Mouse (Mus musculus): ENCODE data around the gene Whrn. TPM values are rescaled to one million over a fixed set of nuclear protein-coding genes. Genes with fewer than 3 reads are reported as not detected.

Whrn gene
- polyA plus RNA-seq, 2 experiments: 6.6 to 34.3 TPM

GRCm38 (mm10) chr4:63521813-63522419 is 26.1 kb upstream of the Whrn start:
- Histone ChIP-seq H3K27ac (replicated peaks; ENCODE audit: low read depth, low read length) (no peak overlapping the region), H3K9me3 (ENCODE audit: control insufficient read depth, low read length) (no peaks in the 10 kb centered on the region), H3K36me3 (ENCODE audit: control insufficient read depth, insufficient read depth, low read length) (no peaks in the 10 kb centered on the region), H3K9ac (ENCODE audit: low read depth, low read length, severe bottlenecking) (no peak overlapping the region), H3K27me3 (ENCODE audit: control insufficient read depth, insufficient read depth, low read length) (no peaks in the 10 kb centered on the region), H3K4me1 (ENCODE audit: control insufficient read depth, insufficient read depth, low read length) (no peaks in the 10 kb centered on the region), H3K4me3 (replicated peaks; ENCODE audit: low read length) (no peak overlapping the region), H3K4me2 (replicated peaks; ENCODE audit: low read depth, low read length, severe bottlenecking) (no peak overlapping the region)
- ATAC-seq (ENCODE audit: low FRiP score, low read depth) (no peak), DNase-seq (ENCODE audit: low spot score) (no peak)
- WGBS: 72% methylated on average over 2 of the region's 2 CpGs
- no peak for TF ChIP-seq POLR2A (IDR thresholded peaks at IDR 0.05; ENCODE audit: borderline replicate concordance, extremely low read depth, insufficient read depth, insufficient read length)

GRCm38 (mm10) chr4:63515021-63515420 is 19.2 kb upstream of the Whrn start:
- Histone ChIP-seq H3K4me2 (replicated peaks; ENCODE audit: low read depth, low read length, severe bottlenecking) (no peak overlapping the region), H3K4me1 (ENCODE audit: control insufficient read depth, insufficient read depth, low read length) (peaks cover 6% of the 10 kb centered on the region; the same call in 1 of the 2 replicates), H3K36me3 (ENCODE audit: control insufficient read depth, insufficient read depth, low read length) (no peaks in the 10 kb centered on the region), H3K27ac (replicated peaks; ENCODE audit: low read depth, low read length) (no peak overlapping the region), H3K4me3 (replicated peaks; ENCODE audit: low read length) (no peak overlapping the region), H3K9me3 (ENCODE audit: control insufficient read depth, low read length) (no peaks in the 10 kb centered on the region), H3K9ac (ENCODE audit: low read depth, low read length, severe bottlenecking) (no peak overlapping the region), H3K27me3 (ENCODE audit: control insufficient read depth, insufficient read depth, low read length) (no peaks in the 10 kb centered on the region)
- 77% methylated on average over 5 of the region's 5 CpGs for WGBS
- TF ChIP-seq POLR2A (IDR thresholded peaks at IDR 0.05; ENCODE audit: borderline replicate concordance, extremely low read depth, insufficient read depth, insufficient read length): no peak
- ATAC-seq (ENCODE audit: low FRiP score, low read depth) (no peak), DNase-seq (ENCODE audit: low spot score) (no peak)

GRCm38 (mm10) chr4:63514454-63514984 is 18.7 kb upstream of the Whrn start:
- 63% methylated on average over 4 of the region's 4 CpGs for WGBS
- Histone ChIP-seq H3K9ac (ENCODE audit: low read depth, low read length, severe bottlenecking) (no peak overlapping the region), H3K4me2 (replicated peaks; ENCODE audit: low read depth, low read length, severe bottlenecking) (no peak overlapping the region), H3K27me3 (ENCODE audit: control insufficient read depth, insufficient read depth, low read length) (no peaks in the 10 kb centered on the region), H3K36me3 (ENCODE audit: control insufficient read depth, insufficient read depth, low read length) (no peaks in the 10 kb centered on the region), H3K4me3 (replicated peaks; ENCODE audit: low read length) (no peak overlapping the region), H3K4me1 (ENCODE audit: control insufficient read depth, insufficient read depth, low read length) (peaks cover 6% of the 10 kb centered on the region; the same call in 1 of the 2 replicates), H3K9me3 (ENCODE audit: control insufficient read depth, low read length) (no peaks in the 10 kb centered on the region), H3K27ac (replicated peaks; ENCODE audit: low read depth, low read length) (no peak overlapping the region)
- no peak for DNase-seq (ENCODE audit: low spot score)
- ATAC-seq (ENCODE audit: low FRiP score, low read depth): no peak
- TF ChIP-seq POLR2A (IDR thresholded peaks at IDR 0.05; ENCODE audit: borderline replicate concordance, extremely low read depth, insufficient read depth, insufficient read length): no peak

GRCm38 (mm10) chr4:63512921-63513320 is 17.1 kb upstream of the Whrn start:
- Histone ChIP-seq H3K4me3 (replicated peaks; ENCODE audit: low read length) (no peak overlapping the region), H3K4me1 (ENCODE audit: control insufficient read depth, insufficient read depth, low read length) (peaks cover 6% of the 10 kb centered on the region; the same call in 1 of the 2 replicates), H3K4me2 (replicated peaks; ENCODE audit: low read depth, low read length, severe bottlenecking) (no peak overlapping the region), H3K36me3 (ENCODE audit: control insufficient read depth, insufficient read depth, low read length) (no peaks in the 10 kb centered on the region), H3K9ac (ENCODE audit: low read depth, low read length, severe bottlenecking) (no peak overlapping the region), H3K27ac (replicated peaks; ENCODE audit: low read depth, low read length) (no peak overlapping the region), H3K27me3 (ENCODE audit: control insufficient read depth, insufficient read depth, low read length) (no peaks in the 10 kb centered on the region), H3K9me3 (ENCODE audit: control insufficient read depth, low read length) (no peaks in the 10 kb centered on the region)
- 47% methylated on average over 2 of the region's 2 CpGs for WGBS
- DNase-seq (ENCODE audit: low spot score): no peak
- no peak for ATAC-seq (ENCODE audit: low FRiP score, low read depth)
- TF ChIP-seq POLR2A (IDR thresholded peaks at IDR 0.05; ENCODE audit: borderline replicate concordance, extremely low read depth, insufficient read depth, insufficient read length): no peak

GRCm38 (mm10) chr4:63508232-63508631 is 12.4 kb upstream of the Whrn start:
- Histone ChIP-seq H3K9me3 (ENCODE audit: control insufficient read depth, low read length) (no peaks in the 10 kb centered on the region), H3K4me3 (replicated peaks; ENCODE audit: low read length) (no peak overlapping the region), H3K27ac (replicated peaks; ENCODE audit: low read depth, low read length) (no peak overlapping the region), H3K36me3 (ENCODE audit: control insufficient read depth, insufficient read depth, low read length) (no peaks in the 10 kb centered on the region), H3K4me1 (ENCODE audit: control insufficient read depth, insufficient read depth, low read length) (no peaks in the 10 kb centered on the region), H3K4me2 (replicated peaks; ENCODE audit: low read depth, low read length, severe bottlenecking) (no peak overlapping the region), H3K9ac (ENCODE audit: low read depth, low read length, severe bottlenecking) (no peak overlapping the region), H3K27me3 (ENCODE audit: control insufficient read depth, insufficient read depth, low read length) (no peaks in the 10 kb centered on the region)
- WGBS: 18% methylated on average over 4 of the region's 4 CpGs
- ATAC-seq (ENCODE audit: low FRiP score, low read depth): no peak
- TF ChIP-seq POLR2A (IDR thresholded peaks at IDR 0.05; ENCODE audit: borderline replicate concordance, extremely low read depth, insufficient read depth, insufficient read length): no peak
- DNase-seq (ENCODE audit: low spot score): peak; percentile 51
